Mouse (Mus musculus): ENCODE measurements at regions not wholly inside any gene's neighbourhood (a gene's known extent, or its start where the extent isn't known, plus 50 kb on each side); places are given as distances from the start of the nearest gene placed in this dataset.
A peak's percentile ranks its signal among the peaks of the same experiment; 100 is the strongest.

- DNase-seq = no peak
Observed at GRCm38 (mm10) chr1:73725486-73725885, 398.8 kb downstream of the Tns1 start.

- no peak for DNase-seq
Observed at GRCm38 (mm10) chr1:73724551-73724950, 399.7 kb downstream of the Tns1 start.

DNA sequence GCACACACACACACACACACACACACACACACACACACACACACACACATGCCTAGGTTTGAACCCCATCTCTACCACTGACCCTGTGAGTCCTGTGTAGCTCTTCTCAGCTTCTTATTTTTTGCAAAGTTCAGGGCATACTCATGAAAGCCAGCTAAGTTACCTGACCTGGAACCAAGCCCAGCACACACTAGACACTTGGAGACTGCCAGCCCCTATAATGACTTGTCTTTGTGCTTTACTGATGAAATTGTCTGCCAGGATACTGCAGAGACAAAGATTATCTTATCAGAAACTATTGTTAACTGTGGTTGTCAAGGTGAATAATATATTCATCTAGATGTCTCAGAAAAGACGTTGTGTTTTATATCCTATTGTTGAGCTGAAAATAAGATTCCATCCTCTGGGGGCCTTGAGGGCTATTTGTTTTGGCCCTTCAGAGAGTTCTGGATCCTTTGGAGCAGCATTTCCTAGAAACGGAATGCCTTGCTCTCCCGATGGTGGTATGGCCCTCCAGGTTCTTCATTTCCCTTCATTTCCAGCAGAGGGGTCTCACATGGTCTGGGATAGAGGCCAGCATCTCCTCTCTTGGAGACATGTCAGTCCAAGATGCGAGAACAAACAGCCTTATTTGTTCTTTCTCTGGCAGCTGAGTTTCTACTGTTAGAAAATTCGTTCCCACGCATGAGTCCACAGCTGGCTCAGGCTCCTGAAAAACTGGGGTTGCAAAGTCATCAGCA lies 402.6 kb downstream of the Tns1 start:
- peak; percentile 56 for DNase-seq

- peak; percentile 50 for DNase-seq
Observed at GRCm38 (mm10) chr1:73718421-73718820, 405.8 kb downstream of the Tns1 start.

DNA sequence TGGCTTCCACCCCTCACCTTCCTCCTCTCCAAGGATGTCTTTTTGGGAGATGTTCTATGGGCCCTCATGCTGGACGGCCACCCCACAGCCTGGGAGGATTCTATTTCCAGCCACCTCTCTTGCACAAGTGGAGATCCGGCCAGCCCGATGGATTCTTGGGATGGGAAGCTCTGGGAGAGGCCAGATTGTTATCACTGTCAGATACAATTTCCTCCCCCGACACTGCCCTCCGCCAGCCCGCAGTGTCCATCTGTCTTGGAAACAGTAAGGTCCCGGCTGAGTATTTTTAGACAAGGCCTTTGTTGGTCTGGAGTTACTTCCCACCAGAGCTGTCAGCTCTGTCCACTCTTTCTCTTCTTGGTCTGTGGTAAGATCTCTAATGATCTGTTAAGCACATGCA lies 406.8 kb downstream of the Tns1 start:
- peak; percentile 67 for DNase-seq

- DNase-seq = no peak
Observed at GRCm38 (mm10) chr1:73716901-73717300, 407.3 kb downstream of the Tns1 start.

DNA sequence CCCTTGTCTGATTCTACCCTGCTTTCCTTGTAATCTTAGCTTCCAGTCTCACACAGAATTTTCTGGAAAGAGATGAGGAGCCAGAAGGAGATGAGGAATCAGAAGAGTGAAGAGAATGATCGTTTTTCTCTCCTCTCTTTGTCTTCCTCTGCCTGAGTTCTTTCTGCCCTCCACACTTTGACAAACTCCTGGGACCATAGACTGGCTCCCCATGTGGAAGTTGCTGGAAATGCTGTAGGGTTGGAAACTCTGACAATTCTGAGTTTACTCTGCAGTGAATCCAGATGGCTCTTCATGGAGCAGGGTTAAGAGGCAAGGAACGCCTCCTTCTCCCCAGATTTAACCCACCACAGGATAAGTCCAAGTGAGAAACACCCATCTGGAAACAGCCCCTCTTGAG lies 408.7 kb downstream of the Tns1 start:
- DNase-seq = no peak

DNA sequence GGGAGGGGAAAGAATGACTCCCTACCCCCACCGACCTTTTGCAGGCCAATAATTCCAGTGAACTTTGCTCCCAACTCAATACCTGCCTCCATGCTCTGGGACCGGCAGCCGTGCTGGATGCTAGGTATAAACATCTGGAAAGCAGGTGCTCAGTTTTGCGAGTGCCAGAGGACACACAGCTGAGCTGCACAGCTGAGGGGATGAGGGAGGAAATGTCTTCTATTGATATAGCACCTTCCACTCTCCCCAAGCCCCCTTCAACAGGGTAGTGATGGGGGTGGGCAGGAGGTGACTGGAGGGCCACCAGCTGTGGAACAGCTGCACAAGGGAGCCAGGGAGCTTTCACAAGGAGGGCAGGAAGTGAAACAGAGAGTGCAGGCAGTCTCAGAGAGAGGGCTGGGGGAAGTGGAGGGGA lies 421.8 kb downstream of the Tns1 start:
- DNase-seq = no peak

GRCm38 (mm10) chr1:73693537-73693936 lies 430.7 kb downstream of the Tns1 start:
- no peak for DNase-seq

DNA sequence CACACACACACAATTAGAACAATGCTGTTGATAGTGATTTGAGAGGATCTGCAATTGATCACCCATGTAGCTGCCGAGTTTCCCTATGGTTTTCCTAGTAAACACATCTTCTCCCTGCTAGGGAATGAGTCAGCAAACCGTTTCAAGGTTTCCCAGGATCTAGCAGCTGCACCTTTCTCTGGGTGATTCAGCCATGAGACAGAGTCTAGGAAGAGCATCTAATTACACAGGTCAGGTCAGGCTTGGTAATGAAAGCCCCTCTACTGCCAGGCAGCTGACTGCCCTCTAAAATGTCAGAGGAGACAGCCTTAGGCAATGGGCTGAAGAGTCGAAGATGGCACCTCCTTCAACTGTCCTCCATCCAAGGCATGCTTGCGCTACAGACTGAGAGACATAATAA lies 438.5 kb downstream of the Tns1 start:
- DNase-seq = no peak

- peak; percentile 75 for DNase-seq
Observed at GRCm38 (mm10) chr1:73685066-73685465, 439.2 kb downstream of the Tns1 start.

GRCm38 (mm10) chr1:73684166-73684565 lies 440.1 kb downstream of the Tns1 start:
- DNase-seq = no peak

GRCm38 (mm10) chr1:73683132-73683888 lies 440.9 kb downstream of the Tns1 start:
- DNase-seq = peak; percentile 50

DNA sequence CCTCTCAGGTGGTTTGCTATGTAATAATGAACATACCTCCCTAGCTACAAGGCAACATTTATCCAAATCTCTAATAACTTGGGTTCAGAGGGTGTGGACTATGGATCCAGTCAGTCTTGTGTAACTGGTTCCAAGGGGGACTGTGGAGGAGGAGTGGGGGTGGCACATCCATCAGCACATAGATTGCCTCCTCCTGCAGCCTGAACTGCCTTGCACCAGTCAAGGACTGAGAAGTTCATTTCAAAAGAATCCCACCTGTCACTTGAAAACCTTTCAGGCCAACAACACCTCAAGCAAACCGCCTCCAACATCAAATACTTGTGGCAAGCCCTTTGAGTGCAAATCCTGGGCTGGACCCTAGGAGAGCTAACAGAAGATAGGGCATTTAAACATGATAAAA lies 442.6 kb downstream of the Tns1 start:
- DNase-seq = no peak

- no peak for DNase-seq
Observed at GRCm38 (mm10) chr1:73680829-73681228, 443.4 kb downstream of the Tns1 start.

- no peak for DNase-seq
Observed at GRCm38 (mm10) chr1:73673851-73674235, 450.4 kb downstream of the Tns1 start.

- no peak for DNase-seq
Observed at GRCm38 (mm10) chr1:73673191-73673850, 450.9 kb downstream of the Tns1 start.

- DNase-seq = no peak
Observed at GRCm38 (mm10) chr1:73672239-73672638, 452.0 kb downstream of the Tns1 start.

GRCm38 (mm10) chr1:73668691-73669090 lies 455.6 kb downstream of the Tns1 start:
- no peak for DNase-seq

- DNase-seq = no peak
Observed at GRCm38 (mm10) chr1:73663546-73663945, 460.7 kb downstream of the Tns1 start.

DNA sequence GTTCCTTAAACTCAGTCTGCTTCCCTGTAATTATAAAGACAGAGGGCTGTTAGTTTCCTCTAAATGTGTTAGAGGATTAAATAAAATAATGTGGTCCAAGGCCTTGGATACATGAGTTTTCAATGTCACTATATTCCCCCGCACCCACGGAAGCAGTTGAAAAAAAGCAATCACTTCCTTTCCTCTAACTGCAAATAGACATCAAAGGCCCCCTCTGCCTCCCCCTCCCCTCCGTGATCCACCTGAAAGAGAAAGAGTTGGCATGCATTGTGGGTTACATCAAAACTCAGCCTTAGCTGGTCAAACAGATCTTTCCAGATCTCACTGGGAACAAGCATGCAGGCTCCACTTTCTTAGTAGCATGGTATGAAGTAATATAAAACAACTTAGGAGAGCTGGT lies 479.2 kb downstream of the Tns1 start:
- peak; percentile 31 for DNase-seq

DNA sequence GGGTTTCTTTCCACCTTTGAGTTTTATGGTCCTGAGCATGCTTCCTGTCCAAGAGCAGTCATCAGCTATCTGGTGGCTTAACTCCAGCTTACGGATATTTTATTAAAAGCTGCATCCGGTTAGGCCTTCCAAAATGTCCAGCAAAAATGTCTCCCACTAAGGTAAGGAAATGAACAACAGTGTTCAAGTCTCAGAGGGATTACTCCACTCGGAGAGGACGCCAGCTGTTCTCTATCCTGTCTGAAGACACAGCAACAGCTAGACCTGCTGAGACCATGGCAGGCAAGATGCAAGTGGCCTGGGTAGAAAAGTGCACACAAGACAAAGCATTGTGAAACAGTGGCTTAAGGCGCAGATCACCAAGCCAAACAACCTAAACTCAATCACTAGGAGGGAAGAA lies 479.9 kb downstream of the Tns1 start:
- peak; percentile 71 for DNase-seq

DNA sequence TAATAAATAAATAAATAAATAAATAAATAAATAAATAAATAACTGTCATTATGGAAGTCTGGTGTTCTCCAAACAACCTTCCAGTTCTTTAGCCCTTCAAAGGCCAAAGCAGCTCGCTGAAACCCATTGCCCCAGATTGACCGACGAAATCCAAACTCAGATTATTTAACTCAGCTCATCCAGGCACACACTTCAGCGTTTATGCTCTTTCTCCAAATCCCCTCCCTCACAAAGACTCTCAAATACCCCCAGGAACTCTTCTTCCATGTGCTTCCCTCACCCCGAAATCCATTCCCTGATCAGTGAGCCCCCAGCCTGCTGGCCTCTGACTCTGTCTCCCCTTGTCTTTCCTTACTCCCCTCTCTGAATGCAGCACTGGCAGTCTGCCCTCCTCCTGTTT lies 480.8 kb downstream of the Tns1 start:
- DNase-seq = no peak

DNA sequence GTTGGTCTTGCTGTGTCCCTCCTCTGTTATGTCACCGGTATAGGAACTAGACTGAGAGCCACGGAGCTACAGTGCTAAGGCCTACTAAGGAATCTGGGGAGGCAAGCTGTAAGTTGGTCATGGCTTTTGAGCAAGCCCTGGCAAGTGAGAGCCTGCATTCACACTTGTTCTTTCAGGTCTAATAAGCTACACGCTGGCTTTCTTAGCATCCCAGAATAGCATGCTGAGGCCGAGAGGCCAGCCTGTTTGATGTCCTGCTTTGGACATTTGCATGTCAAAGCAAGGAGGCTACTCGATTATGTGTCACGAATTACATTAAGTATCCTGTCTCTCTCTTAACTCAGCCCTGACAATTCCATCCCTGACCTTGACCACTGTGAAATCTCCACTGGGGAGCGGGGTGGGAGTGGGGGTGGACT lies 481.5 kb downstream of the Tns1 start:
- no peak for DNase-seq

Measured in kidney, adult 9 months (tissue).